Mouse (Mus musculus) heart, postnatal 4 days (tissue): Measurements from ENCODE around the gene Cd19. TPM values are rescaled to one million over a fixed set of nuclear protein-coding genes. Genes with fewer than 3 reads are reported as not detected.

Experiments
- DNase-seq: peaks from one replicate; pipeline ENCODE4 v3.0.0; 2021
- microRNA-seq, 2 experiments: library from miRNA; unstranded; fragments of <30 nt; microRNA quantifications; one replicate each; pipeline ENCODE4 v1.2.0; 2021 to 2022
- total RNA-seq, 2 experiments: library from RNA; stranded (reverse); gene quantifications; 2 replicates each; pipeline ENCODE4 v1.2.3; 2021

Cd19 gene
- total RNA-seq, 2 experiments from 2014 or later = 0.45 to 0.72 TPM

DNA sequence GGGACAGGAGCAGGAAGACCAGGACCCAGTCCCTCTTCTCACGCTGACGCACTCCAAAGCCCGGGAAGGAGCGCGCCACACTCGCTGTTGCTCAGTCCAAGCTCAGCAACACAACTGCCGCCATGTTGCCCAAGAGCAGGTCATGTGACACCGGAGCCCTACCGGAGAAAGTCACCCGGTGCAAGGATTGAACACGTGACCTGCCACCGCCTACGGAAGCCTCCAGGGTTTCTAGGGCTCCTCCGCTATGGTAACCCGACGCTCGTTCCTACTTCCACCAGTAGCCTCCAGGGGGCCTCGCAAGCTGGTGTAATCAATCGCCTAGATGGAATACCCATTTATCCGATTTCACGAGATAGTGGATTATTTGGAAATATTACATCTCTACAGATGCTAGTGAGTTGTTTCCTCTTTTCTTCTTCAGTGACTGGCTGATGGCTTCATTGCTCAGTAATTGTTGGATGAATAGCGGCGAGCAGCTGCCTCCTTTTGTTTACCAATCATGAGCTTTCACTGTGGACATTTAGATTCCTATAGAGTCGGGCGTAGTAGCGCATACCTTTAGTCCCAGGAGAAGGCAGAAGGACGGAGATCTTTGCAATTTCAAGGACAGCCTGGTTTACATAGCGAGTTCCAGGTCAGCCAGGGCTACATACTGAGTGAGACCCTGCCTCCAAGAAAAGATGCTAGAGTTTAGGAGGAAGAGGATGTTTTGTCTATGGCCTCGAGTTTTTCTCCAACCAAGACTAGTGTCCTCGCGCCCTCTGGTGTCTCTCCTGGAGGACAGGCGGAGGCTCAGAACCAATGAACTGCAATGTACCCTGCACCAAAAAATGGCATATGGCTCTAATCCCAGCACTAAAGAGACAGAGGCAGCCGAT, 37.2 kb downstream of the Cd19 start, which contains the start of gene Spns1:
Gene Spns1 (minus strand): TSS at position 173 of the 881 bp plus-strand sequence.
- peak; percentile 93 for DNase-seq

DNA sequence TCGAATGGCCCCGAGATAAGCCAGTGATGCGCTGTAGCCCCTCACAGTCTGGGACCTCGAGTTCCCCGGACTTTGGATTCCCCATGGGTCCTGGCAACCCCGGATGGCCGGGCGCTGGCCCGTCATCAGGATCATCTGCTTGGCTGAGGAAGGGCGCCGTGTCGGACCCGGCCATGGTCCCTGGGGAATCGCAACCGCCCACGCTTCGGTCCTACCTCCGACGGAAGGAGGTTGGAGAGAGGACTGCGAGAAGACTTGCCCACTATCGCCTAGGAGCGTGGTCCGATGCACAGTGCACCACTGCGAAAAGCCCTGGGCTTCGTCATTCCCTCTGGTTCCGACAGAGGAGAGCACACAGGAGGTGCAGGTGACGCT, 37.8 kb downstream of the Cd19 start:
- DNase-seq = peak; percentile 31

DNA sequence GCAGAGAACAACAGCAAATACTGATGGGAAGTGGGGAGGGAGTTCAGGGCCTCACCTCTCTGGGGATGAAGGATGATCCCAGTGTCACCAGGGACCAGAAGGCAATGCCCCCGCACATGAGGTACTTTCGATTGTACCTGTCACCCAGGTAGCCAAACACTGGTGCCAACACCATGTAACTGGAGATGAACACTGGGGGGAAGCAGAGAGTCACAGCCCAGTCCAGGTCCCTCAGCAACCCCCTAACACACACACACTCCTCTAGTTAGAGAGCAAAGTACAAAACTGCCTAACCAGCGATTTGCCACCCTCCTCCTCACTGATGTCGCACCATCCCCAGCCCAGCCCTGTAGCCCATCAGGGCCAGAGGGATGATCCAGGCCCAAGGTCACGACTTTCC, 39.7 kb downstream of the Cd19 start:
- no peak for DNase-seq

DNA sequence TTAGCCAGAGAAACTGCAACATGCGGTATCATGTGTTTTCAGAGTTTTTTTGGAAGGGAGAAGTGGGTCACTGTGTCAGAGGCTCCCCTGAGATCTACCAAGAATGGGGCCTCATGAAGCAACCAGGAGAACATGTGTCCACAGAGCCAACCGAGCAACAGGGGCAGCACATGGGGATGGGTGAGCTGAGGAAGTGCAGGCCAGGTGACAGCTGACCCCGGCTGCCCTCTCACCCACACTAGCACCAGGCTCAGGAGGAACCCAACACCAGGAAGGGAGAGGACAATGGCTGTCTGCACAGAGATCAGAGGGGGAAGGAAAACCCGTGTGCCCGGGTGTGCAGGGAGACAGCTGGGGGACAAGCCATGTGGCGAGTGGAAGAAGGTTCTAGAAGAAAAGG, 40.2 kb downstream of the Cd19 start:
- no peak for DNase-seq

DNA sequence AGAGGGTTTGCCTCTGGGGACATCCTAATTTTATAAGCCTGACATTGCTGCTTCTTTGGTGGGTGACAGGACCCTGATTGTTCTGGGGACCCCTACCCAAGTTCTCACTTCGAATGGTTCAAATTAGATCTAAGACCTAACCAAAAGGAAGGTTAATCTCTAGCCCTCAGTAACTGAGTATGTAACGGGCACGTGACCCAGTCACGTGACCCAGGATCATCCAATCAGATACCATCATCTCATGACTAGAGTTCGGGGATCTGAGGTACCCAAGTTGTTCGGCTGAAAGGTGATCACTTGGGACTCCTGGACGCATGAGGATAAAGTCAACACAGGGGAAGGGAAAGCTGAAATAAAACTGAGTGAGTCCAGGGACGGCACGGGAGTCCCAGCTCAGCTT, 41.7 kb downstream of the Cd19 start:
- no peak for DNase-seq

DNA sequence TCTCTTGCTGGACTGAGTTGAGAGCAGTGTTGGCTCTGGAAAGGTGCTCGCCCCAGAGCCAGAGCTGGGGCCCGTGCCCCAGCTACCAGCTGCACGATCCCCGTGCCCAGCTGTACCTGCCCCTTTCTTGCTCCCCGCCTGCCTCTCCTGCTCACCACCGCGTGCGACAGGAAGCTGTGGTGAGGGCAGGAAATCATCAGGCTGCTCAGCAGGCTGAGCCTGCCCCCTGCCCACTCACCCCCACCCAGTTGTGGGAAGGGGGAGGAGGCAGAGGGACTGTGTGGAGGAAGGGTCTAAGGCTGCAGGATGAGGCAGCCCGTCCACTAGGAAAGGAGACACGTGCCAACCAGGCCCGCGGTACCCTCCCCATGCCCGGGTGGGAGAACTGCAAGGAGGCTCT, 45.3 kb downstream of the Cd19 start, which contains the start of gene Lat:
Gene Lat (minus strand): TSS at position 178 of the 400 bp plus-strand sequence.
- no peak for DNase-seq

DNA sequence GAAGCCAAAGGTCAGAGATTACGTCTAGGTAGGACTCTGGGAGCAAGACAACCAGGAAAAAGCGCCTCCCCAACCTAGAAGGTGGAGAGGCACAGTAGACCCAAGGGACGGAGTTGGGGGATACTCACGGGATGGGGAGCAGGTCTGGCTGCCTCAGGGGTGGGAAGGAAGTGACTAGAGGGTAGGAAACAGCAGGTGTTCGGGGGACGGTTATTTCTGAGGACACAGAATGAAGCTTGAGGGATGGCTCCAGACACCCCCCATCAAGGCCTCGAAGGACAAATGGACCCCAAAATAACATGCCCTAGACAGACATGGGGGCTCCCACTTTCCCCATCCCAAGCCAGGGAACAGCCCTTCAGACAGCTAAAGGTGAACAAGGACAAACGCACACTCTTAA, 46.3 kb downstream of the Cd19 start:
- no peak for DNase-seq

DNA sequence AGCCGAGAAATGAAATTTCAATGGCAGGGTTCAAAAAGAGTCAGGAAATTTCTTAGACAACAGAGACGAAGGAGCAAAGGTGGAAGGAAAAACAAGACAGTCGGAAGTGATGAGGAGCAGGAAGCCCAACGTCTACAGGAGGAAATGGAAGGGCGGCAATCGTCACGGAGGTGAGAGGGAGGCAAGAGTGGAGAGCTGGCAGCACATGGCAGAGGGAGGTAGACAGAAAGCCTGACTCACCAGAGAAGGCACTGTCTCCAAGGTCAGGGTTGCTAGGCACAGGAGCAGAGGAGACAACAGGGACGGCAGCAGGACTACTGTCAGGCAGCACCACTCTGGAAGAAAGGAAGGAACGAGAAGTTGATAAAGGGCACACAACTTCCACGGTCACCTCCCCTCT, 47.1 kb downstream of the Cd19 start:
- no peak for DNase-seq

DNA sequence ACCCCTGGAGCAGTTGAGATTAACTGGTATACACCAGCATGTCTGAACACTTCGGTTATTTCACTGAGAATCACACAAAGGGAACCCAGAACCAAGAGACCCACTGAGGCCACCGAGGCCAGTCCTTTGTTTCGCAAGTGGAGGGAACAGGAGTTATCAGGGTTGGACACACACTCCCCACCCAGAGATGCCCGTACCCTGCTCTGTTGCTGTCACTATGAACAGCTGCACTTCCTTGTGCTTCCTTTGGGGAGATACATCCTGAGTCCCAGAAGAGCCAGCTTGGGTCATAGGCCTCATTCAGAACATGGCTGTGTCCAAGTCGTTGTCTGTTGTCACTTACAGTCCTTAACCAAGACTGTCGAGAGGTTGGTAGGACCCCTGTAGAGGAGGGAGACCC, 51.7 kb downstream of the Cd19 start:
- DNase-seq = no peak

DNA sequence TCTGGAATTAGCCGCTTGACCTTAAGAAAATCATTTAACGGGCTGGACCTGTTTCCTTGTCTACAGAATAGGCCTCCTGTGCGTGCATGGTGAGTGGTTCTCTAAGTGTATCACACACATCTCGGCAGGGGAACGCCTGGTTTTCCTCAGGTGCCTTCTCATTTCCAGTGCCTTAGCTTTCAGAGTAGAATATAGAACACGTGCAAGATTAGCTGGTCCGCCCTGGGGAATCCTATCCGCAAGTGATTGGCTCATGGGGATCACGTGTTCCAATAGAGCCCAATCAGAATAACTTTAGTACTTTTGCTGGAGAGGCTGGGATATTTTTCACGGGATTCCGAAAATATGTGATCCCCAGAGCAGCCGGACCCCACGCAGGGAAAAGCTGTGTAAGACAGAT, 55.6 kb downstream of the Cd19 start:
- DNase-seq = peak; percentile 19

Small RNAs within 50 kb of the gene (microRNA-seq; reads per million reads assigned to microRNA genes)
- gene Mir7058 = 0 reads per million in 2 experiments

Other genes with a start within 250 kb of the Cd19 start
- 10 to 100 TPM; 48.9 to 50.3 TPM for gene Xpo6, start 214.4 kb downstream of the Cd19 start, total RNA-seq
- 10 to 100 TPM; 40.4 to 46.3 TPM for gene Sbk1, start 142.3 kb downstream of the Cd19 start, total RNA-seq
- gene Lat, start 45.3 kb downstream of the Cd19 start, total RNA-seq = 1 to 10 TPM; 1.1 to 1.4 TPM
- gene Spns1, start 37.4 kb downstream of the Cd19 start, total RNA-seq = 10 to 100 TPM; 36.8 to 37.3 TPM
- 10 to 100 TPM in 1 of 2 experiments, 1 to 10 TPM in 1; 7.5 to 10.1 TPM for gene Nfatc2ip, start 18.2 kb downstream of the Cd19 start, total RNA-seq
- gene Rabep2, start 13.9 kb upstream of the Cd19 start, total RNA-seq = 10 to 100 TPM; 11.8 to 15.0 TPM
- gene Atp2a1, start 48.2 kb upstream of the Cd19 start, total RNA-seq = 1 to 10 TPM in 1 of 2 experiments, under 1 TPM in 1; 0.67 to 9.0 TPM
- gene Sh2b1, start 60.5 kb upstream of the Cd19 start, total RNA-seq = 10 to 100 TPM; 47.1 to 51.4 TPM
- gene Tufm, start 72.5 kb upstream of the Cd19 start, total RNA-seq = 100 to 1,000 TPM; 224 to 238 TPM
- gene Atxn2l, start 88.5 kb upstream of the Cd19 start, total RNA-seq = 10 to 100 TPM; 60.0 to 65.7 TPM
- 100 to 1,000 TPM; 159 to 161 TPM for gene Eif3c, start 151.5 kb upstream of the Cd19 start, total RNA-seq
- gene Apobr, start 170.1 kb upstream of the Cd19 start, total RNA-seq = under 1 TPM; 0.21 to 0.95 TPM
- 10 to 100 TPM; 13.4 to 14.0 TPM for gene Cln3, start 170.9 kb upstream of the Cd19 start, total RNA-seq
- gene Il27, start 180.1 kb upstream of the Cd19 start, total RNA-seq = not detected
- 1 to 10 TPM; 5.7 to 6.8 TPM for gene Nupr1, start 216.0 kb upstream of the Cd19 start, total RNA-seq
- gene Sgf29, start 234.4 kb upstream of the Cd19 start, total RNA-seq = 10 to 100 TPM; 30.9 to 33.2 TPM